Mouse (Mus musculus) heart, adult 2 months (tissue): ENCODE results near the gene Spout1.
"Not testable (repeated sequence)": the region's sequence is repeated elsewhere in the genome, so short reads cannot be mapped to it uniquely, and the experiment has no call there.

Experiments used
- CTCF ChIP-seq: fragments of 200-600 bp; IDR thresholded peaks from 2 replicates; pipeline ENCODE4 v1.8.1; 2022; ENCODE audit warnings: antibody characterized with exemption, mild to moderate bottlenecking, moderate library complexity
- POLR2A ChIP-seq: fragments of 200-500 bp; IDR thresholded peaks from 2 replicates; pipeline ENCODE4 v1.6.1; 2011; ENCODE audit warnings: mild to moderate bottlenecking, low read depth, low read length, control low read depth; ENCODE audit not compliant: insufficient read depth

GRCm38 (mm10) chr2:30140021-30140420 is 38.2 kb downstream of the Spout1 start:
- TF ChIP-seq POLR2A, CTCF: not testable (repeated sequence)
